20 mouse cellular contexts compared by ENCODE assay signal in genomic region chr3:59138946-59139468, GRCm38 (mm10). TPM values are rescaled to one million over a fixed set of nuclear protein-coding genes. Genes with fewer than 3 reads are reported as not detected.
DNase-seq lines count a peak whose midpoint lies in the region; ATAC-seq and TF ChIP-seq lines count a peak whose summit lies in the region.
"Had no signal": no experiment of that assay in that cellular context is flagged by ENCODE, and none has a peak within 500 bp of the region (broad histone marks: within the 10 kb centered on the region; RNA-seq: fewer than 3 reads in every experiment).

No protein-coding gene starts in this region.

- H3K36me3 ChIP-seq in forebrain, embryonic 12.5 days (replicated peaks) = no peaks in the 10 kb centered on the region
- no peaks in the 10 kb centered on the region for H3K36me3 ChIP-seq in forebrain, embryonic 13.5 days (ENCODE audit: poor library complexity, severe bottlenecking)
- no peaks in the 10 kb centered on the region for H3K36me3 ChIP-seq in kidney, adult 2 months (ENCODE audit: control insufficient read depth, insufficient read depth, low read length)
- no peaks in the 10 kb centered on the region for H3K36me3 ChIP-seq in lung, embryonic 14.5 days (ENCODE audit: insufficient read depth)
- H3K36me3 ChIP-seq: hindbrain, embryonic 13.5 days; liver, embryonic 15.5 days; midbrain, embryonic 10.5 days had no signal

- no peaks in the 10 kb centered on the region for H3K9me3 ChIP-seq in forebrain, embryonic 12.5 days
- no peaks in the 10 kb centered on the region for H3K9me3 ChIP-seq in forebrain, embryonic 13.5 days (replicated peaks)
- H3K9me3 ChIP-seq in lung, embryonic 14.5 days (ENCODE audit: low read depth, low read length) = no peaks in the 10 kb centered on the region
- H3K9me3 ChIP-seq: hindbrain, embryonic 13.5 days; liver, embryonic 15.5 days; midbrain, embryonic 10.5 days had no signal

- no peak overlapping the region for H3K4me3 ChIP-seq in forebrain, embryonic 12.5 days (replicated peaks)
- H3K4me3 ChIP-seq in forebrain, embryonic 13.5 days = no peak overlapping the region
- H3K4me3 ChIP-seq in kidney, adult 2 months (ENCODE audit: insufficient read depth, low read depth, low read length) = no peak overlapping the region
- H3K4me3 ChIP-seq in lung, embryonic 14.5 days (ENCODE audit: low read depth, low read length) = no peak overlapping the region
- H3K4me3 ChIP-seq: hindbrain, embryonic 13.5 days; liver, embryonic 15.5 days; midbrain, embryonic 10.5 days; myocyte had no signal

- TF ChIP-seq CTCF in kidney, adult 2 months (conservative IDR thresholded peaks at IDR 0.05; ENCODE audit: insufficient read depth, insufficient read length, low read depth, low read length) = no peak
- TF ChIP-seq CTCF in lung, embryonic 14.5 days (IDR thresholded peaks at IDR 0.05; ENCODE audit: low read depth) = no peak
- TF ChIP-seq CTCF in brain, embryonic 14.5 days (IDR thresholded peaks at IDR 0.05; ENCODE audit: borderline replicate concordance, extremely low read depth, insufficient read depth, insufficient read length) = no peak

- DNase-seq in kidney, adult 2 months = peak; percentile 17
- DNase-seq in kidney, postnatal 4 days = no peak
- DNase-seq in lung, embryonic 14.5 days = peak; percentile 48
- DNase-seq in lung, postnatal 14 days = no peak
- DNase-seq in brain, embryonic 14.5 days (ENCODE audit: low read depth) = peak; percentile 31
- DNase-seq in spleen, postnatal 36 days (ENCODE audit: low spot score in 2 of 2) = no peak
- DNase-seq: cerebellum, adult 8-10 months; gastrocnemius, postnatal 36 days; heart, postnatal 14 days; kidney, adult 11 months; layer of hippocampus, postnatal 36 days; right cerebral cortex, adult 18-20 months had no signal

- no peak overlapping the region for H3K9ac ChIP-seq in forebrain, embryonic 12.5 days
- H3K9ac ChIP-seq in forebrain, embryonic 13.5 days = no peak overlapping the region
- H3K9ac ChIP-seq in lung, embryonic 14.5 days = no peak overlapping the region
- H3K9ac ChIP-seq: hindbrain, embryonic 13.5 days; liver, embryonic 15.5 days had no signal

- WGBS in forebrain, embryonic 12.5 days = 65% methylated on average over 12 of the region's 12 CpGs
- 68% methylated on average over 12 of the region's 12 CpGs for WGBS in forebrain, embryonic 13.5 days
- 73% methylated on average over 12 of the region's 12 CpGs for WGBS in kidney, adult 2 months
- 41% methylated on average over 12 of the region's 12 CpGs for WGBS in lung, embryonic 14.5 days

- no peaks in the 10 kb centered on the region for H3K4me1 ChIP-seq in forebrain, embryonic 12.5 days
- no peaks in the 10 kb centered on the region for H3K4me1 ChIP-seq in forebrain, embryonic 13.5 days
- no peaks in the 10 kb centered on the region for H3K4me1 ChIP-seq in kidney, adult 2 months (ENCODE audit: control insufficient read depth, insufficient read depth, low read length)
- H3K4me1 ChIP-seq in lung, embryonic 14.5 days (ENCODE audit: insufficient read depth) = peaks cover 13% of the 10 kb centered on the region; the same call in 1 of the 2 replicates
- H3K4me1 ChIP-seq: hindbrain, embryonic 13.5 days had no signal

- ATAC-seq in forebrain, embryonic 12.5 days (ENCODE audit: low FRiP score) = peak; percentile 30; the same call in 1 of the 2 replicates
- ATAC-seq in forebrain, embryonic 13.5 days = no peak
- ATAC-seq in lung, embryonic 14.5 days (ENCODE audit: insufficient read depth) = peak; percentile 14; the same call in 1 of the 2 replicates
- ATAC-seq: midbrain, embryonic 16.5 days had no signal

- H3K27me3 ChIP-seq in forebrain, embryonic 12.5 days = no peaks in the 10 kb centered on the region
- H3K27me3 ChIP-seq in forebrain, embryonic 13.5 days = no peaks in the 10 kb centered on the region
- H3K27me3 ChIP-seq in kidney, adult 2 months (replicated peaks; ENCODE audit: control insufficient read depth, insufficient read depth, low read length) = no peaks in the 10 kb centered on the region
- no peaks in the 10 kb centered on the region for H3K27me3 ChIP-seq in lung, embryonic 14.5 days (ENCODE audit: insufficient read depth, low read length)
- H3K27me3 ChIP-seq: hindbrain, embryonic 13.5 days; liver, embryonic 15.5 days had no signal

- H3K4me2 ChIP-seq in forebrain, embryonic 12.5 days = no peak overlapping the region
- no peak overlapping the region for H3K4me2 ChIP-seq in forebrain, embryonic 13.5 days
- H3K4me2 ChIP-seq in lung, embryonic 14.5 days = no peak overlapping the region
- H3K4me2 ChIP-seq: hindbrain, embryonic 13.5 days; liver, embryonic 15.5 days had no signal

- no peak for TF ChIP-seq POLR2A in kidney, adult 2 months (IDR thresholded peaks at IDR 0.05; ENCODE audit: low read depth, low read length)
- TF ChIP-seq POLR2A in brain, embryonic 14.5 days (IDR thresholded peaks at IDR 0.05; ENCODE audit: borderline replicate concordance, extremely low read depth, insufficient read depth, insufficient read length, poor library complexity, severe bottlenecking) = no peak

- H3K27ac ChIP-seq in forebrain, embryonic 12.5 days = no peak overlapping the region
- H3K27ac ChIP-seq in forebrain, embryonic 13.5 days = no peak overlapping the region
- no peak overlapping the region for H3K27ac ChIP-seq in kidney, adult 2 months (ENCODE audit: insufficient read depth, low read depth, low read length)
- H3K27ac ChIP-seq in lung, embryonic 14.5 days (ENCODE audit: low read depth) = peak overlapping the region; percentile 42
- H3K27ac ChIP-seq: hindbrain, embryonic 13.5 days; liver, embryonic 15.5 days; midbrain, embryonic 10.5 days had no signal

RNA-seq across cellular contexts. Expression of gene P2ry14, which starts 14.4 kb away (rescaled TPM):
- 2.8 and 3.4 TPM in 2 replicates for polyA plus RNA-seq in forebrain, embryonic 12.5 days (2016; fragmentation: Nextera tagmentation; extraction: Ambion mirVana)
- 2.9 and 3.2 TPM in 2 replicates for polyA plus RNA-seq in forebrain, embryonic 13.5 days (2015; fragmentation: Nextera tagmentation; extraction: Ambion mirVana)
- 3.8 and 4.2 TPM in 2 replicates for polyA plus RNA-seq in kidney, adult 2 months (2012; rRNA removed)
- 11.7 and 14.7 TPM in 2 replicates for polyA plus RNA-seq in lung, embryonic 14.5 days (2014; fragmentation: Nextera tagmentation; extraction: Ambion mirVana)
- polyA plus RNA-seq in brain, embryonic 14.5 days (2012; rRNA removed) = 1.0 and 1.4 TPM in 2 replicates

RNA-seq across cellular contexts. Expression of gene Gpr171, which starts 37.4 kb away (rescaled TPM):
- polyA plus RNA-seq in forebrain, embryonic 12.5 days (2016; fragmentation: Nextera tagmentation; extraction: Ambion mirVana) = 1.9 and 2.1 TPM in 2 replicates
- 1.1 and 1.7 TPM in 2 replicates for polyA plus RNA-seq in forebrain, embryonic 13.5 days (2015; fragmentation: Nextera tagmentation; extraction: Ambion mirVana)
- 0.19 and 0.38 TPM in 2 replicates for polyA plus RNA-seq in kidney, adult 2 months (2012; rRNA removed)
- polyA plus RNA-seq in lung, embryonic 14.5 days (2014; fragmentation: Nextera tagmentation; extraction: Ambion mirVana) = 0.80 and 0.84 TPM in 2 replicates
- not detected in 2 replicates for polyA plus RNA-seq in brain, embryonic 14.5 days (2012; rRNA removed)
- polyA plus RNA-seq: myocyte; testis, adult 2 months had no signal

RNA-seq across cellular contexts. Expression of gene Gpr87, which starts 55.9 kb away (rescaled TPM):
- polyA plus RNA-seq in forebrain, embryonic 12.5 days (2016; fragmentation: Nextera tagmentation; extraction: Ambion mirVana) = 0.15 and 0.17 TPM in 2 replicates
- polyA plus RNA-seq in forebrain, embryonic 13.5 days (2015; fragmentation: Nextera tagmentation; extraction: Ambion mirVana) = 0.15 TPM in 1 of 2 replicates, not detected in the other
- polyA plus RNA-seq in kidney, adult 2 months (2012; rRNA removed) = 0.16 TPM in 2 replicates
- polyA plus RNA-seq in lung, embryonic 14.5 days (2014; fragmentation: Nextera tagmentation; extraction: Ambion mirVana) = 0.22 TPM in 1 of 2 replicates, not detected in the other
- polyA plus RNA-seq in brain, embryonic 14.5 days (2012; rRNA removed) = 0.08 and 0.48 TPM in 2 replicates
- polyA plus RNA-seq: liver, embryonic 15.5 days; midbrain, embryonic 16.5 days; myocyte; testis, adult 2 months had no signal

Comparison
In these comparisons a context has a peak if more than half of its experiments do, and no peak if none do; other contexts are left out.
1. DNase-seq: peak in kidney, adult 2 months (single experiment), lung, embryonic 14.5 days (single experiment) and brain, embryonic 14.5 days (single experiment); none in kidney, postnatal 4 days (0 of 2), lung, postnatal 14 days (single experiment) and spleen, postnatal 36 days (0 of 2).